Mouse (Mus musculus) B cell, adult 2 months (primary cell): ENCODE data around the gene Mr1.
A peak's percentile ranks its signal among the peaks of the same experiment; 100 is the strongest.

ENCODE experiments used
- DNase-seq, 2 experiments: peaks; one replicate each; pipeline ENCODE4 v3.0.0; 2022

The Mr1 gene

GRCm38 (mm10) chr1:155093971-155094707 is 52.5 kb downstream of the Mr1 start:
- no peak for DNase-seq

- no peak for DNase-seq
These were observed 53.3 kb downstream of the Mr1 start for GRCm38 (mm10) chr1:155093145-155093791.

- DNase-seq, result no peak
These were observed 54.5 kb downstream of the Mr1 start for GRCm38 (mm10) chr1:155091842-155092800.

- DNase-seq, result peak; percentile 73 to 77
These were observed 55.2 kb downstream of the Mr1 start for GRCm38 (mm10) chr1:155091374-155091841.

GRCm38 (mm10) chr1:155090736-155091135 is 55.9 kb downstream of the Mr1 start:
- DNase-seq, result no peak

- DNase-seq, result no peak
These were observed 56.3 kb downstream of the Mr1 start for GRCm38 (mm10) chr1:155090327-155090726.

- DNase-seq, result no peak
These were observed 57.6 kb downstream of the Mr1 start for GRCm38 (mm10) chr1:155088847-155089603.

GRCm38 (mm10) chr1:155088046-155088445 is 58.6 kb downstream of the Mr1 start:
- no peak for DNase-seq

- peak; percentile 34 to 46 for DNase-seq
These were observed 59.7 kb downstream of the Mr1 start for GRCm38 (mm10) chr1:155086893-155087292.

GRCm38 (mm10) chr1:155086416-155086815 is 60.2 kb downstream of the Mr1 start:
- no peak for DNase-seq

- DNase-seq, result no peak
These were observed 61.8 kb downstream of the Mr1 start for GRCm38 (mm10) chr1:155084839-155085238.

- peak; percentile 89 for DNase-seq
These were observed 63.0 kb downstream of the Mr1 start for GRCm38 (mm10) chr1:155083271-155084265.

- peak in 1 of 2 experiments; percentile 55 for DNase-seq
These were observed 63.7 kb downstream of the Mr1 start for GRCm38 (mm10) chr1:155082965-155083268.

- no peak for DNase-seq
These were observed 64.3 kb downstream of the Mr1 start for GRCm38 (mm10) chr1:155082158-155082964.

- no peak for DNase-seq
These were observed 68.9 kb downstream of the Mr1 start for GRCm38 (mm10) chr1:155077675-155078074.
